In genomic region chr2:115467936-115468335, GRCm38 (mm10) we compare ENCODE assay signal across 17 mouse cellular contexts.
DNase-seq lines count a peak whose midpoint lies in the region; ATAC-seq and TF ChIP-seq lines count a peak whose summit lies in the region.
"Had no signal": no experiment of that assay in that cellular context is flagged by ENCODE, and none has a peak within 500 bp of the region (broad histone marks: within the 10 kb centered on the region; RNA-seq: fewer than 3 reads in every experiment).

No protein-coding gene starts in this region.

- no peak overlapping the region for H3K4me3 ChIP-seq in kidney, embryonic 16.5 days (ENCODE audit: low read length)
- no peak overlapping the region for H3K4me3 ChIP-seq in kidney, adult 2 months (ENCODE audit: insufficient read depth, low read depth, low read length)
- no peak overlapping the region for H3K4me3 ChIP-seq in embryonic facial prominence, embryonic 13.5 days
- H3K4me3 ChIP-seq: heart, embryonic 10.5 days; hindbrain, embryonic 15.5 days; midbrain, embryonic 15.5 days had no signal

- peaks cover 4% of the 10 kb centered on the region; the same call in 1 of the 2 replicates for H3K9me3 ChIP-seq in kidney, embryonic 16.5 days (ENCODE audit: low read length)
- no peaks in the 10 kb centered on the region for H3K9me3 ChIP-seq in embryonic facial prominence, embryonic 13.5 days
- H3K9me3 ChIP-seq: heart, embryonic 10.5 days; hindbrain, embryonic 15.5 days; midbrain, embryonic 15.5 days had no signal

- H3K27ac ChIP-seq in kidney, embryonic 16.5 days (ENCODE audit: low read length) = peak overlapping the region; percentile 81
- H3K27ac ChIP-seq in kidney, adult 2 months (ENCODE audit: insufficient read depth, low read depth, low read length) = no peak overlapping the region
- H3K27ac ChIP-seq in embryonic facial prominence, embryonic 13.5 days = peak overlapping the region; percentile 24; the same call in 1 of the 2 replicates
- H3K27ac ChIP-seq: heart, embryonic 10.5 days; hindbrain, embryonic 15.5 days; midbrain, embryonic 15.5 days had no signal

- H3K4me1 ChIP-seq in kidney, embryonic 16.5 days (ENCODE audit: insufficient read depth, low read length) = peaks cover 6% of the 10 kb centered on the region; the same call in 1 of the 2 replicates
- H3K4me1 ChIP-seq in kidney, adult 2 months (ENCODE audit: control insufficient read depth, insufficient read depth, low read length) = no peaks in the 10 kb centered on the region
- peaks cover 26% of the 10 kb centered on the region for H3K4me1 ChIP-seq in embryonic facial prominence, embryonic 13.5 days
- H3K4me1 ChIP-seq: heart, embryonic 10.5 days; hindbrain, embryonic 15.5 days; midbrain, embryonic 15.5 days had no signal

- no peak overlapping the region for H3K4me2 ChIP-seq in kidney, embryonic 16.5 days (replicated peaks; ENCODE audit: low read depth, low read length)
- peak overlapping the region; percentile 35 for H3K4me2 ChIP-seq in embryonic facial prominence, embryonic 13.5 days
- H3K4me2 ChIP-seq: hindbrain, embryonic 15.5 days; midbrain, embryonic 15.5 days had no signal

- H3K27me3 ChIP-seq in kidney, embryonic 16.5 days (ENCODE audit: insufficient read depth, low read length) = no peaks in the 10 kb centered on the region
- no peaks in the 10 kb centered on the region for H3K27me3 ChIP-seq in kidney, adult 2 months (replicated peaks; ENCODE audit: control insufficient read depth, insufficient read depth, low read length)
- no peaks in the 10 kb centered on the region for H3K27me3 ChIP-seq in embryonic facial prominence, embryonic 13.5 days
- H3K27me3 ChIP-seq: hindbrain, embryonic 15.5 days; midbrain, embryonic 15.5 days had no signal

- DNase-seq in kidney, adult 2 months = no peak
- peak; percentile 66 for DNase-seq in brain, embryonic 14.5 days (ENCODE audit: low read depth)
- peak; percentile 36 for DNase-seq in retina, postnatal 1 day
- DNase-seq in gastrocnemius, adult 18-20 months (ENCODE audit: low spot score) = no peak
- no peak for DNase-seq in gastrocnemius, postnatal 10 days
- DNase-seq: adrenal gland, adult 8-10 months; cerebellum, adult 2 months; gastrocnemius, postnatal 25 days; liver; lung, adult 18-20 months; thymus, adult 18-20 months had no signal

- 71% methylated on average over 6 of the region's 6 CpGs for WGBS in kidney, embryonic 16.5 days
- 70% methylated on average over 6 of the region's 6 CpGs for WGBS in kidney, adult 2 months
- 38% methylated on average over 6 of the region's 6 CpGs for WGBS in embryonic facial prominence, embryonic 13.5 days

- ATAC-seq in kidney, embryonic 16.5 days (ENCODE audit: low FRiP score, low TSS enrichment) = 0 out of 2 replicates have a peak, but pooled peaks have one; percentile 14
- ATAC-seq in embryonic facial prominence, embryonic 13.5 days (ENCODE audit: insufficient number of reproducible peaks, insufficient read depth, low FRiP score, low TSS enrichment, low read depth) = no peak
- ATAC-seq: CD4-positive, CD25-positive, alpha-beta regulatory T cell, adult 4 months; midbrain, embryonic 15.5 days had no signal

- no peak for TF ChIP-seq POLR2A in kidney, adult 2 months (IDR thresholded peaks at IDR 0.05; ENCODE audit: low read depth, low read length)
- no peak for TF ChIP-seq POLR2A in brain, embryonic 14.5 days (IDR thresholded peaks at IDR 0.05; ENCODE audit: borderline replicate concordance, extremely low read depth, insufficient read depth, insufficient read length, poor library complexity, severe bottlenecking)

- H3K9ac ChIP-seq in kidney, embryonic 16.5 days (replicated peaks; ENCODE audit: low read length) = no peak overlapping the region
- no peak overlapping the region for H3K9ac ChIP-seq in embryonic facial prominence, embryonic 13.5 days
- H3K9ac ChIP-seq: hindbrain, embryonic 15.5 days; midbrain, embryonic 15.5 days had no signal

- no peaks in the 10 kb centered on the region for H3K36me3 ChIP-seq in kidney, embryonic 16.5 days (ENCODE audit: insufficient read depth, low read length)
- H3K36me3 ChIP-seq in kidney, adult 2 months (ENCODE audit: control insufficient read depth, insufficient read depth, low read length) = no peaks in the 10 kb centered on the region
- no peaks in the 10 kb centered on the region for H3K36me3 ChIP-seq in embryonic facial prominence, embryonic 13.5 days
- H3K36me3 ChIP-seq: heart, embryonic 10.5 days; hindbrain, embryonic 15.5 days; midbrain, embryonic 15.5 days had no signal

- TF ChIP-seq CTCF in kidney, adult 2 months (conservative IDR thresholded peaks at IDR 0.05; ENCODE audit: insufficient read depth, insufficient read length, low read depth, low read length) = no peak
- TF ChIP-seq CTCF in brain, embryonic 14.5 days (IDR thresholded peaks at IDR 0.05; ENCODE audit: borderline replicate concordance, extremely low read depth, insufficient read depth, insufficient read length) = no peak

Comparison
In these comparisons a context has a peak if more than half of its experiments do, and no peak if none do; other contexts are left out.
1. DNase-seq: peak in brain, embryonic 14.5 days (single experiment) and retina, postnatal 1 day (single experiment); none in kidney, adult 2 months (single experiment), gastrocnemius, adult 18-20 months (single experiment) and gastrocnemius, postnatal 10 days (single experiment).